Mouse (Mus musculus) hindbrain, embryonic 14.5 days (tissue): ENCODE measurements around the gene Vdr. TPM values are rescaled to one million over a fixed set of nuclear protein-coding genes. Genes with fewer than 3 reads are reported as not detected.

Experiments used
- ATAC-seq: fragments of 200-750 bp; cut with Nextera tagmentation; 2 replicates; pipeline ENCODE4 v1.8.0; 2017; ENCODE audit warnings: moderate number of reproducible peaks, mild to moderate bottlenecking, moderate TSS enrichment, moderate library complexity; ENCODE audit not compliant: low FRiP score
- DNase-seq: peaks from one replicate; pipeline ENCODE4 v3.0.0-alpha.2; 2015; ENCODE audit warnings: low spot score
- H3K27ac ChIP-seq: fragments of 300-500 bp; sonication (generic); 2 replicates; pipeline ENCODE4 v1.5.1; 2014; ENCODE audit warnings: mild to moderate bottlenecking, moderate library complexity
- H3K27me3 ChIP-seq: fragments of 300-500 bp; sonication (generic); 2 replicates; pipeline ENCODE4 v1.6.1; 2014; ENCODE audit warnings: mild to moderate bottlenecking, low read length, mixed read lengths; ENCODE audit not compliant: control insufficient read depth, insufficient read depth
- H3K36me3 ChIP-seq: fragments of 300-500 bp; sonication (generic); replicated peaks from 2 replicates; pipeline ENCODE4 v1.6.1; 2014; ENCODE audit not compliant: control insufficient read depth, insufficient read depth
- H3K4me1 ChIP-seq: fragments of 300-500 bp; sonication (generic); replicated peaks from 2 replicates; pipeline ENCODE4 v1.6.1; 2014; ENCODE audit warnings: antibody characterized with exemption, low read length, mixed read lengths; ENCODE audit not compliant: control insufficient read depth, insufficient read depth
- H3K4me2 ChIP-seq: fragments of 300-500 bp; sonication (generic); replicated peaks from 2 replicates; pipeline ENCODE4 v1.6.1; 2014; ENCODE audit warnings: mild to moderate bottlenecking, moderate library complexity
- H3K4me3 ChIP-seq: fragments of 300-500 bp; sonication (generic); replicated peaks from 2 replicates; pipeline ENCODE4 v1.5.1; 2014; ENCODE audit warnings: mild to moderate bottlenecking, low read length
- H3K9ac ChIP-seq: fragments of 300-500 bp; sonication (generic); 2 replicates; pipeline ENCODE4 v1.6.1; 2014
- H3K9me3 ChIP-seq: fragments of 300-500 bp; sonication (generic); 2 replicates; pipeline ENCODE4 v1.6.1; 2016; ENCODE audit warnings: low read length; ENCODE audit not compliant: control insufficient read depth
- WGBS: fragments of 180-500 bp; shearing (Covaris S2); extraction: QIAGEN DNeasy Blood & Tissue Kit; methylation state at CpG from one replicate; pipeline ENCODE4 v1.1.7; 2014; 5-methylcytosine and 5-hydroxymethylcytosine counted together
- polyA plus RNA-seq: library from polyadenylated mRNA; unstranded; fragments of >200 nt; fragmentation: Nextera tagmentation; extraction: Ambion mirVana; gene quantifications from 2 replicates; pipeline ENCODE4 v1.2.1, GENCODE M21; 2014

Vdr gene
- polyA plus RNA-seq, 1 experiment from 2014 or later, result 0.27 TPM

DNA sequence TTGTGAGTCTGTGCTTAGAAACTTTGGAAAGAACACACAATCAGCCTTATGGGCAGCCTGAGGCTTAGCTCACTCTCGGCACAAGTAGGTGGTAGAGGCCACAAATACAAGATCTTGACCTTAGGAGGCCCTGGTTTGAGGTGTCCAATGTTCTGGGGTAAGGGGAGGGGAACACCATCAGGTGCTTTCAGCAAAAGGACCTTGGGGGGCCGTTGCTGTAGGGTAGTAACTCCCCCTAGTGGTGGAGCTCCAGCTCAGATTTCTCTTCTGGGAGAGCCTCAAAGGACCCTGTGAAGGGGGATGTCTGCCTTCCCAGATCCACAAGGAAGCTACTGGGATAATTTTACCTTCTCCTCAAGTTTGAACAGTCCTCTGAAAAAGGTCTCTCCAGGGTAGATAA is 60.0 kb downstream of the Vdr start:
- Histone ChIP-seq H3K36me3 (no peaks in the 10 kb centered on the region), H3K4me2 (no peak overlapping the region), H3K9ac (no peak overlapping the region), H3K4me3 (no peak overlapping the region), H3K27me3 (no peaks in the 10 kb centered on the region), H3K27ac (no peak overlapping the region), H3K4me1 (no peaks in the 10 kb centered on the region), H3K9me3 (no peaks in the 10 kb centered on the region)
- DNase-seq (no peak), ATAC-seq (no peak)
- 20% methylated on average over 2 of the region's 2 CpGs for WGBS

DNA sequence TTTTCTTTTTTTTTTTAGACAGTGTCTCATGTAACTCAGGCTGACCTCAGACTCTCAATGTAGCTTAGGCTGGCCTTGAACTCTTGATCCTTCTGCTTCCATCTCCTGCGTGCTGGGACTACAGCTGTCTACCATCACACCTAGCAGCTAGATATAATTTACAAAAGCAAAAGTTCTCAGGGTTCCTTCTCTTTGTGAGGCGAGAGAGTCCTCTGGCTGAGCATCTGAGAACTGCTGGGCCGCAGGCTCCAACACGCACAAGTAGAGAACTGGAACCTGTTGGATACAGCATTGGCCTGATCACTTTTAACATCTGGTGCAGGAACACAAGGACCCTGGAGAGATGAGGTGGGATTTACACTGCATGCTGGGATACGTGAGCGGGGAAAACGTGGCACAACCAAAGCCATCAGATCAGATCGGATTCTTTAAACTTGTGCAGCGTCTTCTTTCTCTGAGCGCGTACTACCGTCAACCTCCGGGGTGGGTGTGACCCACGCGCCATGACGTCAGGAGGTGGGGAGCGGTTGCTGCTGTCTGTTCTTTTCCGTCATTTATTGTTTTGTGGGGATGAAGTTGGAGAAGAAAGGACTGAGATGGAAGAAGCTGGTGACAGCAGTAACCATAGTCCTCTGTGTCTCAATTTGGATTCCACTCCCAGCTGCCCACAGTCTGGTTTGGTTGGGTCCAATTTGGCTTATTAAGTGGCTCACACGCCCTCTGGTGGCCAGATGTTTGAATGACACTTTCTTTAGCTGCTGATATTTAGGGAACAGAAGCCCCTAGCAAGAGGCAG is 61.1 kb downstream of the Vdr start:
- DNase-seq, result peak; percentile 98
- Histone ChIP-seq H3K4me1 (no peaks in the 10 kb centered on the region), H3K9me3 (no peaks in the 10 kb centered on the region), H3K36me3 (no peaks in the 10 kb centered on the region), H3K4me3 (peak overlapping the region; percentile 29), H3K27ac (no peak overlapping the region), H3K27me3 (no peaks in the 10 kb centered on the region), H3K9ac (peak overlapping the region; percentile 45), H3K4me2 (peak overlapping the region; percentile 71)
- peak; percentile 73 for ATAC-seq
- WGBS, result 10% methylated on average over 19 of the region's 19 CpGs

DNA sequence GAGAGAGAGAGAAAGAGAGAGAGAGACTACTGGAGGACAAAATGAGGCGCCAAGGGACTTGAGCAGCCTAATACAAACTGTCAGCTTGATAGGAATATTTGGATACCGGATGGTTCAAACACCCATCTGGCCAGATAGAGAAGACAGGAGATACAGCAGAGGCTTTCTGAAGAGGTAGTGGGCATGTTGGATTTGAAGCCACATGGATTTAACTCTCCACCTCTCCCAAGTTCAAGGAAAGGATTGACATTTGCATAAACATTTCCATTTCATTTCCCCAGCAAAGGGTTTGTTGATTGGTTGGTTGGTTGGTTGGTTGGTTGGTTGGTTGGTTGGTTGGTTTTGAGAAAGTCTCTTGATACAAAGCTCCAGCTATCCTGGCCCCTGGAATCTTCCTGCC is 62.6 kb downstream of the Vdr start:
- WGBS, result 89% methylated on average over 2 of the region's 2 CpGs
- H3K4me1 ChIP-seq, result no peaks in the 10 kb centered on the region
- no peak overlapping the region for H3K9ac ChIP-seq
- ATAC-seq, result no peak
- H3K27ac ChIP-seq, result no peak overlapping the region
- H3K9me3 ChIP-seq, result no peaks in the 10 kb centered on the region
- H3K36me3 ChIP-seq, result no peaks in the 10 kb centered on the region
- no peaks in the 10 kb centered on the region for H3K27me3 ChIP-seq
- no peak overlapping the region for H3K4me3 ChIP-seq
- H3K4me2 ChIP-seq, result no peak overlapping the region
- DNase-seq, result no peak

DNA sequence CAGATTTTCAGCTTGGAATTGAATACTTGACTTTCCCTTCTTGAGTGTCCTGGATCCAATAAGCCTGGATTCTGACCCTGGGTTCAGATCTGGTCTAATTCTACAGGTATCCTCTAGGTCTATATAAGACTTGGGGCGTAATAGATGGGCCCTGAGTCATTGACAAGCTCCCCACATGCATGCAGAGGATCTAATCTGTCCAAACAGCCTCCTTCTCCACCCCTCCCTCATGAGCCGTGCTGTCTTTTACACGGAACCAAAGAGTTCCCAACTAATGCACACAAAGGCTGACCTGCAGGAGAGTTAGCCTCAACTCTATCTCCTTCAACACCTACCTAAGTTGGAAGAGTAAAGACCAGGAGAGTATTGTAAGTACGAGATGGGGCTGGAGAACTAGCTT is 63.1 kb downstream of the Vdr start:
- no peaks in the 10 kb centered on the region for H3K9me3 ChIP-seq
- H3K27me3 ChIP-seq, result no peaks in the 10 kb centered on the region
- no peak for DNase-seq
- H3K36me3 ChIP-seq, result no peaks in the 10 kb centered on the region
- no peak overlapping the region for H3K9ac ChIP-seq
- no peaks in the 10 kb centered on the region for H3K4me1 ChIP-seq
- no peak overlapping the region for H3K4me3 ChIP-seq
- no peak overlapping the region for H3K4me2 ChIP-seq
- WGBS, result 80% methylated on average over 4 of the region's 4 CpGs
- ATAC-seq, result no peak
- H3K27ac ChIP-seq, result no peak overlapping the region

DNA sequence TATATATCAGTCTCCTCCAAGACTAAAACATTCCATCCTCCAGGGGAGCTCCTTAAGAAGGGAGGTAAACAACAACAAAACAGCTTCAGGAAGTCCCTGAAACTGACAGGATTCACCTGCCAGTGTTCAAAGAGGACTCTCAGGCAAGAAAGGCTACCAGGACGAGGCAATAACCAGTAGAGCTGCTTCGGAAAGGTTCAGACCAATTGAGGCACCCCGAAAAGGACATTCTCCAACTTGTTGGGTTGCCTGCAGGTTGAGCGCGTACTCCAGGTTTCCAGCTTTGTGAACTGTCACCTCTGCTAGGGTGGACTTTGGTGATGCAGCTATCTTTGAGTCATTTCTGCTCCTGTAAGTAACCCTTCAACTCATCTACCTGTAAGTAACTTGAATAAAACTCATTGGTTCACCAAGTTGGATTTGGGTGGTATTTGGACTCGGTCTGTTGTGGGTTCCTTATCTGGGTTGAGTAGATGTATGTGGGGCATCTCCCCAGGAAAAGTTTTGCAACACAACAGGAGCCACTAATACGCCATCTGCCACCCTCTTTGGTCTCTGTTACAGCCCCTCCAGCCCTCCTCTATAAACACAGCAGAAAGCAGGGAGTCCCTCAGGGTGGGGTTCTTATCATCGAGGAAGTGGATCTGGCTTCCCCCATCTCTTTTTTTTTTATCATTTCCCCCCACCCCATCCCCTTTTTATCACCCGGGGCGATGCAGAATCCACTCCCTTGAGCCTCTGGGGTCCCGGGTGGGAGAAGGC is 64.1 kb downstream of the Vdr start:
- H3K9ac ChIP-seq, result no peak overlapping the region
- no peak overlapping the region for H3K27ac ChIP-seq
- H3K4me3 ChIP-seq, result no peak overlapping the region
- DNase-seq, result no peak
- WGBS, result 91% methylated on average over 11 of the region's 11 CpGs
- H3K9me3 ChIP-seq, result no peaks in the 10 kb centered on the region
- ATAC-seq, result no peak
- H3K4me2 ChIP-seq, result no peak overlapping the region
- H3K4me1 ChIP-seq, result no peaks in the 10 kb centered on the region
- no peaks in the 10 kb centered on the region for H3K36me3 ChIP-seq
- H3K27me3 ChIP-seq, result no peaks in the 10 kb centered on the region

DNA sequence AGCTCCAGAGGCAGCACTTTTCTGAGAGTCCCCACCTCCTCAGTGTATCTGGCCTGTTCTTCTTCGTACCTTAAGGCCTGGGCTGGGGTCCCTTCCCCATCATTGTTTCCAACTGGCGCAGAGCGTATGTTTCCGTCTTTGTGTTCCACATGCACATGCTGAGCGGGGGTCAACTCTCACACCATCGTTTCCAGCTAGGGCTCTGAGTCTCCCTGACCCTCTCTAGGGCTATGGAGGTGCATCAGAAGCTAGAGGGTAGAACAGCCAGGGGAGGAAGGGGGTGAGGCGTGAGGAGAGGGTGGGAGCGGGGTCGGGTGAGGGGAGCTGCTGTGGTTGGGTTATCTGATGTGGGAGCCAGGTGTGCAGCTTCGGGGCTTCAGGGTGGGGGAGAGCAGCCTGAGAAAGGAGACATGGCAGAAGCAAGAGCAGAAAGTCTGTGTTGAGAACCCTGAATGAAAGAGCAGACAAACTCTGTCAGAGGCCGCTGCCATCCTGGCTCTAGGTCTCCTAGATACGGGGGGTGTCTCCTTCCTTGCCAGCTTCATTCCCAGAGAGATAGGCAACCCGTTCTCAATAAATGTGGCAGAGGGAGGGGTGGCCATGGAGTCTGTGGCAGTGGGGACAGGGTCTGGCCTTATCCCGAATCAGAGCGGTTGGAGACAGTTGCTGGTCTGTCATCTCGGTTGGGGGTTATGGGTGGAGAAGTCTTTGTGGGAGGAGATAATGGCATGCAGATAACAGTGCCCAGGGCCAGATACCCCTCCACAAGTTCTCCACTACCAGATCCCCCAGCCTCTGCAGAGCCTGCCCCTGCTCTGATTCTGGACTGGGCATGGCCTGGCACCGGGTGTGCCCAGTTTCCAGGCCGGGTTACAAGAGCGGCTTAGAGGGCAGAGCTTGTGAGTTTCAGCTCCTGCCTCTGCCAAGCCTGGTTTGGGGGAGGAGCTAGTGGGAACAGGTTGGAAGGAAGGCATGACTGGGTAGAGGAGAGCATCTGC is 66.1 kb downstream of the Vdr start, which contains the start of gene Hdac7:
TSS of gene Hdac7 (minus strand) at position 466 of the 998 bp plus-strand sequence.
- H3K27ac ChIP-seq, result no peak within 1 kb of the TSS
- ATAC-seq, result no peak

DNA sequence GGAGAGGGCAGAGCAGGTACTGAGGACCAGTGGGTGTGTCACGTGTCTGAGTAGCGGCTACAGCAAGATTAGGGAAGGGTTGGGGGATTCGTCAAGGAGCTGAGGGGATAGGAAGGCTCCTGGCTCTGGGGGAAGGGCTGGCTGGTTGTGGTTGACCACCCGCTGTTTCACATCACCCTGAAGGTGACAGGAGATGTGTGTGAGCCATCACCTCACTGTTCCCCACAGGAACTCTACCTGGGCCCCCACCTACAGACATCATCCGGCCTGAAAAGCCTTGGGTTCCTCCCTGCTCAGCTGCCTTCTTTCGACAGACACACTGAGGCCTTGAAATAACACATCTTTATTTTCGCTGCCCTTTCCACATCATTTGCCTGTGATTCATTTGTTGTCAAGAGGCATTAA is 67.2 kb downstream of the Vdr start:
- H3K9me3 ChIP-seq, result no peaks in the 10 kb centered on the region
- 87% methylated on average over 7 of the region's 7 CpGs for whole genome bisulfite sequencing
- DNase-seq (no peak), ATAC-seq (no peak)
- H3K27me3 ChIP-seq, result no peaks in the 10 kb centered on the region
- peaks cover 7% of the 10 kb centered on the region; the same call in 1 of the 2 replicates for H3K4me1 ChIP-seq
- H3K36me3 ChIP-seq, result no peaks in the 10 kb centered on the region
- H3K4me3 ChIP-seq, result no peak overlapping the region
- no peak overlapping the region for H3K27ac ChIP-seq
- H3K9ac ChIP-seq, result no peak overlapping the region
- H3K4me2 ChIP-seq, result no peak overlapping the region

More for the DNA sequence above, 66.1 kb downstream of the Vdr start, which contains the start of gene Hdac7:
- no peak within 1 kb of the TSS for H3K9ac ChIP-seq
- no peak within 1 kb of the TSS for H3K4me2 ChIP-seq
- H3K27me3 ChIP-seq, result no peaks in the 10 kb centered on the region
- 69% methylated on average over 19 of the region's 19 CpGs for WGBS
- no peaks in the 10 kb centered on the region for H3K9me3 ChIP-seq
- DNase-seq, result no peak
- peaks cover 7% of the 10 kb centered on the region; the same call in 1 of the 2 replicates for H3K4me1 ChIP-seq
- no peak within 1 kb of the TSS for H3K4me3 ChIP-seq
- no peaks in the 10 kb centered on the region for H3K36me3 ChIP-seq

DNA sequence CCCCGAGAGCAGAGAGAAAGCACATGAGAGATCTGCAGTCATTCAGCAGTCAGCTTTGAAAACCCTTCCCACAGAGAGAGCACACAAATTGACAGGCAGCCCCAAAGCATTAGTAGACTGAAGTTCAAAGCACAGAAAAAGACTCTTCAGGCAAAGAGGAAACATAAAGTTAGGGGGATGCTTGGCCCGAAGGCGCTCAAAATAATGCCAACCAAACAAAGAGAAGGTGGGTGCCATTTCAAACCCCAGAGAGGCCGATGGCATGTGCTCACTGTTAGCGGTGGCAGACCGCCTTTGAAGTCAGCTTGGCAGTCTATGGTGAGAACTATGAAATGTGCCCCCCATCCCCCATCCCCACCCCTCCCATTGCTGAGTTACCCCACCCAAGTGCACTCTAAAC is 68.4 kb downstream of the Vdr start:
- H3K4me2 ChIP-seq, result no peak overlapping the region
- H3K9me3 ChIP-seq, result no peaks in the 10 kb centered on the region
- no peak for ATAC-seq
- no peak overlapping the region for H3K9ac ChIP-seq
- H3K27me3 ChIP-seq, result no peaks in the 10 kb centered on the region
- 90% methylated on average over 6 of the region's 6 CpGs for WGBS
- H3K27ac ChIP-seq, result no peak overlapping the region
- peaks cover 7% of the 10 kb centered on the region; the same call in 1 of the 2 replicates for H3K4me1 ChIP-seq
- H3K4me3 ChIP-seq, result no peak overlapping the region
- H3K36me3 ChIP-seq, result no peaks in the 10 kb centered on the region
- no peak for DNase-seq
